26 mouse cellular contexts compared by ENCODE assay signal in genomic region chr6:144757414-144757813, GRCm38 (mm10). TPM values are rescaled to one million over a fixed set of nuclear protein-coding genes. Genes with fewer than 3 reads are reported as not detected.
DNase-seq lines count a peak whose midpoint lies in the region; ATAC-seq lines count a peak whose summit lies in the region.
"Had no signal": no experiment of that assay in that cellular context is flagged by ENCODE, and none has a peak within 500 bp of the region (broad histone marks: within the 10 kb centered on the region; RNA-seq: fewer than 3 reads in every experiment).

No protein-coding gene starts in this region.

- H3K27me3 ChIP-seq in neural tube, embryonic 15.5 days (replicated peaks), result no peaks in the 10 kb centered on the region
- no peaks in the 10 kb centered on the region for H3K27me3 ChIP-seq in embryonic facial prominence, embryonic 10.5 days (replicated peaks; ENCODE audit: low read depth, poor library complexity, severe bottlenecking)
- H3K27me3 ChIP-seq in liver, embryonic 16.5 days (ENCODE audit: control insufficient read depth, insufficient read depth, low read depth, low read length), result no peaks in the 10 kb centered on the region
- H3K27me3 ChIP-seq: forebrain, embryonic 12.5 days; heart, embryonic 13.5 days; midbrain, embryonic 13.5 days had no signal

- peak; percentile 53 for DNase-seq in neural tube, embryonic 10.5 days (ENCODE audit: extremely low spot score, low spot score)
- DNase-seq in embryonic facial prominence, embryonic 10.5 days (ENCODE audit: low spot score), result peak; percentile 49
- DNase-seq in left cerebral cortex, adult 8-10 months (ENCODE audit: low spot score in 2 of 2), result no peak
- no peak for DNase-seq in left cerebral cortex, adult 9 months (ENCODE audit: low spot score in 2 of 2)
- DNase-seq in heart, postnatal 10 days, result no peak
- DNase-seq: adrenal gland, postnatal 10 days; cerebellum, adult 2 months; gastrocnemius, postnatal 36 days; heart, adult 2 months; kidney, adult 18-20 months; kidney, postnatal 4 days; layer of hippocampus, adult 9-11 months; left cerebral cortex, postnatal 4 days; lung, postnatal 10 days; thymus, adult 2 months had no signal

- no peak overlapping the region for H3K4me3 ChIP-seq in neural tube, embryonic 15.5 days (replicated peaks)
- no peak overlapping the region for H3K4me3 ChIP-seq in embryonic facial prominence, embryonic 10.5 days
- H3K4me3 ChIP-seq in liver, embryonic 16.5 days (ENCODE audit: low read depth, low read length), result no peak overlapping the region
- H3K4me3 ChIP-seq: embryonic facial prominence, embryonic 13.5 days; erythroblast, embryonic 14.5 days; forebrain, embryonic 12.5 days; heart, adult 2 months; heart, embryonic 13.5 days; midbrain, embryonic 13.5 days had no signal

- 31% methylated on average over 14 of the region's 14 CpGs for WGBS in neural tube, embryonic 15.5 days
- WGBS in embryonic facial prominence, embryonic 10.5 days, result 38% methylated on average over 14 of the region's 14 CpGs
- 70% methylated on average over 14 of the region's 14 CpGs for WGBS in liver, embryonic 16.5 days (ENCODE audit: insufficient replicate concordance)

- H3K9ac ChIP-seq in neural tube, embryonic 15.5 days (replicated peaks), result no peak overlapping the region
- no peak overlapping the region for H3K9ac ChIP-seq in liver, embryonic 16.5 days (ENCODE audit: low read depth, low read length)
- H3K9ac ChIP-seq: embryonic facial prominence, embryonic 13.5 days; forebrain, embryonic 12.5 days; heart, embryonic 13.5 days; hindbrain, embryonic 14.5 days; midbrain, embryonic 13.5 days had no signal

- ATAC-seq in neural tube, embryonic 15.5 days (ENCODE audit: low FRiP score), result no peak
- ATAC-seq in liver, embryonic 16.5 days (ENCODE audit: low read depth), result peak; percentile 52; the same call in 1 of the 2 replicates
- ATAC-seq: activated CD4-positive, CD25-positive, alpha-beta regulatory T cell, adult 4 months; inflammation-experienced regulatory T-cells, adult 6 months; midbrain, embryonic 13.5 days had no signal

- H3K4me2 ChIP-seq in neural tube, embryonic 15.5 days, result no peak overlapping the region
- no peak overlapping the region for H3K4me2 ChIP-seq in liver, embryonic 16.5 days (ENCODE audit: low read depth, low read length)
- H3K4me2 ChIP-seq: embryonic facial prominence, embryonic 13.5 days; forebrain, embryonic 12.5 days; heart, embryonic 13.5 days; hindbrain, embryonic 14.5 days; midbrain, embryonic 13.5 days had no signal

- no peaks in the 10 kb centered on the region for H3K9me3 ChIP-seq in neural tube, embryonic 15.5 days (replicated peaks)
- no peaks in the 10 kb centered on the region for H3K9me3 ChIP-seq in embryonic facial prominence, embryonic 10.5 days
- no peaks in the 10 kb centered on the region for H3K9me3 ChIP-seq in liver, embryonic 16.5 days (replicated peaks; ENCODE audit: control insufficient read depth, low read length)
- H3K9me3 ChIP-seq: embryonic facial prominence, embryonic 13.5 days; forebrain, embryonic 12.5 days; heart, embryonic 13.5 days; midbrain, embryonic 13.5 days had no signal

- no peaks in the 10 kb centered on the region for H3K36me3 ChIP-seq in neural tube, embryonic 15.5 days
- H3K36me3 ChIP-seq in embryonic facial prominence, embryonic 10.5 days (replicated peaks), result no peaks in the 10 kb centered on the region
- no peaks in the 10 kb centered on the region for H3K36me3 ChIP-seq in liver, embryonic 16.5 days (ENCODE audit: control insufficient read depth, insufficient read depth)
- H3K36me3 ChIP-seq: embryonic facial prominence, embryonic 13.5 days; forebrain, embryonic 12.5 days; heart, embryonic 13.5 days; midbrain, embryonic 13.5 days had no signal

- no peak overlapping the region for H3K27ac ChIP-seq in neural tube, embryonic 15.5 days (replicated peaks)
- H3K27ac ChIP-seq in embryonic facial prominence, embryonic 10.5 days (replicated peaks), result no peak overlapping the region
- peak overlapping the region; percentile 29; the same call in 1 of the 2 replicates for H3K27ac ChIP-seq in liver, embryonic 16.5 days (ENCODE audit: low read length)
- H3K27ac ChIP-seq: embryonic facial prominence, embryonic 13.5 days; forebrain, embryonic 12.5 days; heart, adult 2 months; heart, embryonic 13.5 days; hindbrain, embryonic 14.5 days; midbrain, embryonic 13.5 days; stomach, postnatal 0 days had no signal

- intact Hi-C loops in heart, postnatal 10 days (cut with DNase I), result no loop called here

- peaks cover 8% of the 10 kb centered on the region for H3K4me1 ChIP-seq in neural tube, embryonic 15.5 days
- H3K4me1 ChIP-seq in embryonic facial prominence, embryonic 10.5 days, result peaks cover 69% of the 10 kb centered on the region
- no peaks in the 10 kb centered on the region; the same call in 1 of the 2 replicates for H3K4me1 ChIP-seq in liver, embryonic 16.5 days (ENCODE audit: control insufficient read depth, low read depth, low read length)
- H3K4me1 ChIP-seq: forebrain, embryonic 12.5 days had no signal

RNA-seq across cellular contexts. Expression of gene Sox5, which starts 24.4 kb away (rescaled TPM):
- polyA plus RNA-seq in neural tube, embryonic 15.5 days (2015; fragmentation: Nextera tagmentation; extraction: Ambion mirVana), result 32.0 and 34.8 TPM in 2 replicates
- 60.0 and 65.1 TPM in 2 replicates for polyA plus RNA-seq in embryonic facial prominence, embryonic 10.5 days (2016; fragmentation: Nextera tagmentation; extraction: Ambion mirVana)
- polyA plus RNA-seq in liver, embryonic 16.5 days (2015; fragmentation: Nextera tagmentation; extraction: Ambion mirVana), result 7.1 and 7.5 TPM in 2 replicates
- total RNA-seq in left cerebral cortex, adult 8-10 months (2022), result 10 to 100 TPM; 46.1 to 57.5 (median 51.3) TPM
- 1 to 10 TPM; 3.4 to 5.5 TPM for total RNA-seq in heart, postnatal 10 days (2021)
- polyA plus RNA-seq: erythroblast, embryonic 14.5 days had no signal

Comparison
In these comparisons a context has a peak if more than half of its experiments do, and no peak if none do; other contexts are left out.
1. DNase-seq: peak in neural tube, embryonic 10.5 days (single experiment) and embryonic facial prominence, embryonic 10.5 days (single experiment); none in left cerebral cortex, adult 8-10 months (0 of 2), left cerebral cortex, adult 9 months (0 of 2) and heart, postnatal 10 days (0 of 2).